Mouse (Mus musculus) adrenal gland (tissue): ENCODE results near the gene Agap3.

Source experiments
- intact Hi-C: fragments of 180-260 bp; cut with DNase I; formaldehyde crosslinking; loops from one replicate; pipeline ENCODE4 v1.15.1; 2025

Gene Agap3

GRCm38 (mm10) chr5:24512271-24512670, 60.3 kb downstream of the Agap3 start:
- intact Hi-C loops: loop anchor here (5.0 kb wide), 1 partner anchor 140 kb away; no protein-coding TSS in a partner anchor

- intact Hi-C loops: no loop called here
These were observed 69.4 kb downstream of the Agap3 start for GRCm38 (mm10) chr5:24521366-24521765.

- intact Hi-C loops: no loop called here
These were observed 71.8 kb downstream of the Agap3 start for GRCm38 (mm10) chr5:24523806-24524205.

GRCm38 (mm10) chr5:24524522-24524921, 72.5 kb downstream of the Agap3 start:
- intact Hi-C loops: no loop called here

- intact Hi-C loops: no loop called here
These were observed 73.6 kb downstream of the Agap3 start for GRCm38 (mm10) chr5:24525360-24526189.

- intact Hi-C loops: no loop called here
These were observed 74.4 kb downstream of the Agap3 start for GRCm38 (mm10) chr5:24526190-24526888.

- intact Hi-C loops: no loop called here
These were observed 74.9 kb downstream of the Agap3 start, which contains the start of gene Gbx1 for GRCm38 (mm10) chr5:24526889-24527230. Gbx1 (minus strand) TSS chr5:24527202.

GRCm38 (mm10) chr5:24527780-24528179, 75.8 kb downstream of the Agap3 start:
- intact Hi-C loops: no loop called here

- intact Hi-C loops: loop anchor here (5.0 kb wide), 2 partner anchors 62 to 122 kb away; no protein-coding TSS in a partner anchor
These were observed 78.2 kb downstream of the Agap3 start for GRCm38 (mm10) chr5:24530042-24530689.

- intact Hi-C loops: loop anchor here (5.0 kb wide), 2 partner anchors 59 to 119 kb away; no protein-coding TSS in a partner anchor
These were observed 81.4 kb downstream of the Agap3 start for GRCm38 (mm10) chr5:24533391-24533790.

GRCm38 (mm10) chr5:24534292-24534691, 82.3 kb downstream of the Agap3 start:
- intact Hi-C loops: loop anchor here (5.0 kb wide), 2 partner anchors 58 to 118 kb away; no protein-coding TSS in a partner anchor

GRCm38 (mm10) chr5:24535731-24536130, 83.8 kb downstream of the Agap3 start:
- intact Hi-C loops: no loop called here

- intact Hi-C loops: no loop called here
These were observed 84.5 kb downstream of the Agap3 start for GRCm38 (mm10) chr5:24536511-24536910.

GRCm38 (mm10) chr5:24537618-24538017, 85.6 kb downstream of the Agap3 start:
- intact Hi-C loops: no loop called here

GRCm38 (mm10) chr5:24539571-24540296, 87.8 kb downstream of the Agap3 start:
- intact Hi-C loops: no loop called here

- intact Hi-C loops: no loop called here
These were observed 88.6 kb downstream of the Agap3 start, which contains the start of gene Asb10 for GRCm38 (mm10) chr5:24540387-24541143. Asb10 (minus strand) TSS chr5:24540978.

- intact Hi-C loops: no loop called here
These were observed 89.2 kb downstream of the Agap3 start for GRCm38 (mm10) chr5:24541144-24541569.

- intact Hi-C loops: no loop called here
These were observed 90.7 kb downstream of the Agap3 start for GRCm38 (mm10) chr5:24542643-24543042.

- intact Hi-C loops: no loop called here
These were observed 98.8 kb downstream of the Agap3 start for GRCm38 (mm10) chr5:24550598-24551316.

- intact Hi-C loops: no loop called here
These were observed 99.3 kb downstream of the Agap3 start for GRCm38 (mm10) chr5:24551317-24551688.
